Mouse (Mus musculus) heart, embryonic 14.5 days (tissue): ENCODE measurements around the gene Rsbn1. TPM values are rescaled to one million over a fixed set of nuclear protein-coding genes. Genes with fewer than 3 reads are reported as not detected.

Source experiments
- ATAC-seq: fragments of 200-750 bp; cut with Nextera tagmentation; 2 replicates; pipeline ENCODE4 v1.8.0; 2017; ENCODE audit warnings: low read depth, moderate TSS enrichment; ENCODE audit not compliant: insufficient number of reproducible peaks, insufficient read depth, low FRiP score
- H3K27ac ChIP-seq, 2 experiments: fragments of 200-500 bp in 1 of 2; fragments of 300-500 bp in 1 of 2; sonication (generic) in 1 of 2; replicated peaks in 1 of 2; 2 replicates each; pipeline ENCODE4 v1.5.1; 2012 to 2014; ENCODE audit warnings: low read depth in 2 of 2, low read length in 2 of 2, control low read depth in 1 of 2, mild to moderate bottlenecking in 1 of 2, mixed read lengths in 1 of 2; ENCODE audit not compliant: control insufficient read depth in 1 of 2, insufficient read depth in 1 of 2
- H3K27me3 ChIP-seq: fragments of 300-500 bp; sonication (generic); 2 replicates; pipeline ENCODE4 v1.6.1; 2014; ENCODE audit warnings: mild to moderate bottlenecking, low read length, control low read depth; ENCODE audit not compliant: control insufficient read depth, insufficient read depth
- H3K36me3 ChIP-seq: fragments of 300-500 bp; sonication (generic); 2 replicates; pipeline ENCODE4 v1.6.1; 2014; ENCODE audit warnings: mild to moderate bottlenecking, control low read depth, low read length, mixed read lengths; ENCODE audit not compliant: control insufficient read depth, insufficient read depth
- H3K4me1 ChIP-seq, 2 experiments: fragments of 200-500 bp in 1 of 2; fragments of 300-500 bp in 1 of 2; sonication (generic) in 1 of 2; 2 replicates each; pipeline ENCODE4 v1.6.1; 2012 to 2014; ENCODE audit warnings: low read length in 2 of 2, control low read depth in 1 of 2, mixed read lengths in 1 of 2; ENCODE audit not compliant: control insufficient read depth in 2 of 2, insufficient read depth in 2 of 2
- H3K4me2 ChIP-seq: fragments of 300-500 bp; sonication (generic); 2 replicates; pipeline ENCODE4 v1.6.1; 2014; ENCODE audit warnings: mild to moderate bottlenecking, low read length
- H3K4me3 ChIP-seq, 2 experiments: fragments of 200-500 bp in 1 of 2; fragments of 300-500 bp in 1 of 2; sonication (generic) in 1 of 2; 2 replicates each; pipeline ENCODE4 v1.5.1; 2012 to 2014; ENCODE audit warnings: low read length in 2 of 2, mild to moderate bottlenecking in 2 of 2, control low read depth in 1 of 2, low read depth in 1 of 2, moderate library complexity in 1 of 2; ENCODE audit not compliant: control insufficient read depth in 1 of 2, insufficient read depth in 1 of 2
- H3K9ac ChIP-seq: fragments of 300-500 bp; sonication (generic); 2 replicates; pipeline ENCODE4 v1.6.1; 2014; ENCODE audit warnings: mild to moderate bottlenecking, low read length
- H3K9me3 ChIP-seq: fragments of 300-500 bp; sonication (generic); 2 replicates; pipeline ENCODE4 v1.6.1; 2016; ENCODE audit warnings: low read length, control low read depth; ENCODE audit not compliant: control insufficient read depth
- WGBS: fragments of 180-500 bp; shearing (Covaris S2); extraction: QIAGEN DNeasy Blood & Tissue Kit; methylation state at CpG from one replicate; pipeline ENCODE4 v1.1.7; 2014; 5-methylcytosine and 5-hydroxymethylcytosine counted together
- polyA plus RNA-seq: library from polyadenylated mRNA; unstranded; fragments of >200 nt; fragmentation: Nextera tagmentation; extraction: Ambion mirVana; gene quantifications from 2 replicates; pipeline ENCODE4 v1.2.1, GENCODE M21; 2014

Rsbn1 gene
- polyA plus RNA-seq, 1 experiment from 2014 or later = 7.0 TPM

- H3K27me3 ChIP-seq = no peaks in the 10 kb centered on the region
- H3K4me2 ChIP-seq = peak overlapping the region; percentile 71
- peak overlapping the region; percentile 83 to 94; a peak in 3 of 4 replicates for H3K27ac ChIP-seq
- H3K9ac ChIP-seq = peak overlapping the region; percentile 97
- ATAC-seq = no peak
- peak overlapping the region; percentile 99 for H3K4me3 ChIP-seq
- H3K4me1 ChIP-seq = peaks cover 0 to 11% of the 10 kb centered on the region in 2 experiments; a peak in 2 of 4 replicates
- no peaks in the 10 kb centered on the region; the same call in 1 of the 2 replicates for H3K36me3 ChIP-seq
- H3K9me3 ChIP-seq = no peaks in the 10 kb centered on the region
- 4% methylated on average over 7 of the region's 7 CpGs for WGBS
Measured at GRCm38 (mm10) chr3:103915509-103915896, 1.6 kb downstream of the Rsbn1 start.

GRCm38 (mm10) chr3:103916205-103916838 is 2.4 kb downstream of the Rsbn1 start:
- no peaks in the 10 kb centered on the region for H3K27me3 ChIP-seq
- H3K4me2 ChIP-seq = peak overlapping the region; percentile 71
- H3K4me1 ChIP-seq = peaks cover 0 to 11% of the 10 kb centered on the region in 2 experiments; a peak in 2 of 4 replicates
- peak overlapping the region; percentile 15 to 99; a peak in 3 of 4 replicates for H3K4me3 ChIP-seq
- H3K9me3 ChIP-seq = no peaks in the 10 kb centered on the region
- no peak for ATAC-seq
- peak overlapping the region; percentile 58 for H3K9ac ChIP-seq
- H3K36me3 ChIP-seq = no peaks in the 10 kb centered on the region; the same call in 1 of the 2 replicates
- 0 out of 4 replicates have a peak overlapping the region, but pooled peaks of 1 of the 2 experiments have one; percentile 19 for H3K27ac ChIP-seq
- 25% methylated on average over 5 of the region's 5 CpGs for WGBS

- Histone ChIP-seq H3K36me3 (no peaks in the 10 kb centered on the region; the same call in 1 of the 2 replicates), H3K4me3 (peak overlapping the region in 1 of 2 experiments; percentile 99; a peak in 2 of 4 replicates), H3K9ac (peak overlapping the region; percentile 58), H3K4me2 (peak overlapping the region; percentile 71), H3K4me1 (peaks cover 0 to 11% of the 10 kb centered on the region in 2 experiments; a peak in 2 of 4 replicates), H3K9me3 (no peaks in the 10 kb centered on the region), H3K27me3 (no peaks in the 10 kb centered on the region), H3K27ac (no peak overlapping the region)
- no peak for ATAC-seq
- 72% methylated on average over 3 of the region's 3 CpGs for WGBS
Measured at GRCm38 (mm10) chr3:103916839-103917237, 2.9 kb downstream of the Rsbn1 start.

- Histone ChIP-seq H3K4me3 (no peak overlapping the region), H3K9ac (no peak overlapping the region), H3K9me3 (no peaks in the 10 kb centered on the region), H3K4me1 (peaks cover 0 to 11% of the 10 kb centered on the region in 2 experiments; a peak in 2 of 4 replicates), H3K27ac (no peak overlapping the region), H3K4me2 (no peak overlapping the region), H3K27me3 (no peaks in the 10 kb centered on the region), H3K36me3 (no peaks in the 10 kb centered on the region; the same call in 1 of the 2 replicates)
- 93% methylated on average over 1 of the region's 1 CpGs for WGBS
- ATAC-seq = no peak
Measured at GRCm38 (mm10) chr3:103920094-103920493, 6.2 kb downstream of the Rsbn1 start.

- WGBS = 71% methylated on average over 3 of the region's 3 CpGs
- no peak overlapping the region for H3K4me3 ChIP-seq
- no peak overlapping the region for H3K4me2 ChIP-seq
- no peak overlapping the region for H3K27ac ChIP-seq
- H3K27me3 ChIP-seq = no peaks in the 10 kb centered on the region
- H3K36me3 ChIP-seq = peaks cover 15% of the 10 kb centered on the region
- H3K4me1 ChIP-seq = peaks cover 0 to 5% of the 10 kb centered on the region in 2 experiments; a peak in 1 of 4 replicates
- ATAC-seq = no peak
- no peak overlapping the region for H3K9ac ChIP-seq
- no peaks in the 10 kb centered on the region for H3K9me3 ChIP-seq
Measured at GRCm38 (mm10) chr3:103925302-103925701, 11.4 kb downstream of the Rsbn1 start.

GRCm38 (mm10) chr3:103927511-103927910 is 13.6 kb downstream of the Rsbn1 start:
- 0 out of 4 replicates have a peak overlapping the region, but pooled peaks of 1 of the 2 experiments have one; percentile 24 for H3K27ac ChIP-seq
- 61% methylated on average over 6 of the region's 6 CpGs for WGBS
- no peak overlapping the region for H3K4me2 ChIP-seq

GRCm38 (mm10) chr3:103944794-103945562 is 31.1 kb downstream of the Rsbn1 start:
- no peaks in the 10 kb centered on the region for H3K36me3 ChIP-seq
- no peak overlapping the region for H3K9ac ChIP-seq
- no peak for ATAC-seq
- H3K27me3 ChIP-seq = no peaks in the 10 kb centered on the region
- WGBS = 98% methylated on average over 1 of the region's 1 CpGs
- no peak overlapping the region for H3K4me2 ChIP-seq
- H3K27ac ChIP-seq = no peak overlapping the region
- H3K4me3 ChIP-seq = no peak overlapping the region
- no peaks in the 10 kb centered on the region for H3K9me3 ChIP-seq
- H3K4me1 ChIP-seq = no peaks in the 10 kb centered on the region

More at GRCm38 (mm10) chr3:103927511-103927910, 13.6 kb downstream of the Rsbn1 start:
- H3K9me3 ChIP-seq = no peaks in the 10 kb centered on the region
- peaks cover 23% of the 10 kb centered on the region for H3K36me3 ChIP-seq
- H3K9ac ChIP-seq = no peak overlapping the region
- H3K27me3 ChIP-seq = no peaks in the 10 kb centered on the region
- no peak for ATAC-seq
- no peak overlapping the region for H3K4me3 ChIP-seq
- H3K4me1 ChIP-seq = peaks cover 0 to 5% of the 10 kb centered on the region in 2 experiments; a peak in 1 of 4 replicates
